Mouse (Mus musculus) thymus, postnatal 10 days (tissue): ENCODE measurements around the gene Rnf103.
"Not testable (repeated sequence)": the region's sequence is repeated elsewhere in the genome, so short reads cannot be mapped to it uniquely, and the experiment has no call there.

Experiments used
- DNase-seq, 2 experiments: peaks; one replicate each; pipeline ENCODE4 v3.0.0; 2021; ENCODE audit warnings: low spot score in 2 of 2

Rnf103 gene

GRCm38 (mm10) chr6:71493675-71494340 lies at the start of gene Rnf103:
Gene Rnf103 (plus strand): TSS chr6:71493894.
- DNase-seq = peak; percentile 92 to 94

- no peak for DNase-seq
Observed at GRCm38 (mm10) chr6:71444756-71445155, 48.9 kb upstream of the Rnf103 start.

DNA sequence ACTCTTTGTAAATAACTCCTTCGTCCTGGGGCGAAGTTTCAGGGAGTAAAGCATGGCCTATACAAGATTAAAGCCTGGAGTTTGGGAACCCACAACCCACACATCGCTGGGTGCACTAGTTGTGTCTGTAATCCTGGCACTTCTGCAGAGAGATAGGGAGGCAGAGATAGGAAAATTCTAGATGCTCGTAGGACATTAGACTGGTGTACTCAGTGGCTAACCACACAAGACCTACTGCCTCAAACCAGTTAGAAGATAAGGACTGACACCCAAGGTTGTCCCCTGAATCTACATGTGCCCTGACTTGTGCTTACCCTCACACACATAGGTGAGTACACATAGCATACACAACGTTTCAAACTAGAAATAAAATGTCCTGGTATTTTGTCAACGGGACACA lies 48.1 kb upstream of the Rnf103 start:
- DNase-seq = no peak

GRCm38 (mm10) chr6:71452792-71453191 lies 40.9 kb upstream of the Rnf103 start:
- DNase-seq = no peak

DNA sequence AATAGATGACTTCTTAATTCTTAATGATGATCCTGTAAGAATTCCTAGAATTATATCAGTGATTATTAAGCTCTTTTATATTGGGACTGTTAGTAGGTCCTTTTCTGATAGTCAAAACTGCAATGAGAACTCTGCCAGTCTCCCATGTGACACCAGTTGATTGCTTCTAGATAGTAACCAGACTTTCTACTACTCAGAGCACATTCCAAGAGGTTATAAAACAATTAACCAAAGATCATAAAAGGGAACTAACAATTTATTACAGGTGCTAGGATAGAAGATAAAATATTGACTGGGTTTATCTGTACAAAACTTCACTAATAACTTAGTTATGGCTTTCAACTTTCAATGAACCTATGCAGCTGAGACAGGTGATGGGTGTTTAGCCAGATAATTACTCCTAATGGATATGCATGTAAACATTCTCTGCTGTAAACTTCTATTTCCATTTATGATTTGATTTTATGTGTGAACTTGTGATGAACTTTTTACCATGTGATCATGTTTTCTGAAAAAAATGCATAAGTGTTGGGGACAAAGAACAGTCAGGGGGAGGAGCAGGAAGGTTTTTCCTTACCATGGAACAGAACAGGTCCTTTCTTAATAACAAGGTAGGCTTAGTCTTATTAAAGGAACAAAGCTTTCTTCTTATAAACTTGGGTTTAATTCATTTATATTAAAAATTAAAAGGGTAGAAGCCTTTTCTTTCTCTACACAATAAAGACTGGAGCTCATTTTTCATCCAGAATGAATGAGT lies 39.5 kb upstream of the Rnf103 start:
- not testable (repeated sequence) for DNase-seq

GRCm38 (mm10) chr6:71457956-71458608 lies 35.6 kb upstream of the Rnf103 start:
- DNase-seq = no peak

- DNase-seq = no peak
Observed at GRCm38 (mm10) chr6:71465146-71465545, 28.5 kb upstream of the Rnf103 start.

DNA sequence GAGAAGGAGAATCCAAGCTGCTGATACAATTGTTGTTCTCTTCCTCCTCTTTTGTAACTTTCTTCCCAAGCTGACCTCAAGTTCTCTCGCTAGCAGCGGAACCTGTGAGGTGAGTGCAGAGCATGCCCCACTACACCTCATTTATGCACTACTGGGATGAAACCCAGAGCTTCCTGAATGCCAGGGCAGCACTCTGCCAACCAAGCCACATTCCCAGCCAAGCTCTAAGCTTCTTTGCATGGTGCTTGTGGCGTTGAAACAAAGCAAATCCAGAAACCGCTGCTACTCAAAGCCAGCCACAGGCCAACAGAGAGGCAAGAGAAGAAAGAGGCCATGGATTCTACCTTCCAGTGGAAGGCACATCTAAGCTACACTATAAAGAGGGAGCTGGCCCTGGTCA lies 25.9 kb upstream of the Rnf103 start:
- DNase-seq = no peak

DNA sequence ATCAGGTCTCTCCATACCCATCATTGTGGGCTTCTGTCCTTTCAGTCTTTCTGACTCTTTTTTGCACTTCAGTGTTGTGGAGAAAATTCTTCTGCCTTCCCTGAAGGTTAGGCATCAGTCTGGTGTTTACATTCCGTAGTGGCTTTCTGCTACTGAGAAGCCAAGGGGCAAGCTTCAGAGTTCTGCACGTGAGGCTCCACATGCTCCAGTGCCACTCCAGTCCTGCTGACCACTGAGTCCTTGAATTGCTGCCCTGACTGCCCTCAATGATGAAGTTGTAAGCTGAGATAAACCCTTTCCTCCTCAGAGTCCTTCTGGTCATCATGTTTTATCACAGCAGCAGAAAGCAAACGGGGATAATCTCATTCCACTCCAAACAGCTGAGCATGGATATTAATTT lies 24.4 kb upstream of the Rnf103 start:
- no peak for DNase-seq

GRCm38 (mm10) chr6:71471830-71472520 lies 21.7 kb upstream of the Rnf103 start:
- DNase-seq = no peak

GRCm38 (mm10) chr6:71472786-71473185 lies 20.9 kb upstream of the Rnf103 start:
- DNase-seq = no peak

- DNase-seq = no peak
Observed at GRCm38 (mm10) chr6:71475604-71476003, 18.1 kb upstream of the Rnf103 start.

GRCm38 (mm10) chr6:71476783-71477182 lies 16.9 kb upstream of the Rnf103 start:
- DNase-seq = no peak

DNA sequence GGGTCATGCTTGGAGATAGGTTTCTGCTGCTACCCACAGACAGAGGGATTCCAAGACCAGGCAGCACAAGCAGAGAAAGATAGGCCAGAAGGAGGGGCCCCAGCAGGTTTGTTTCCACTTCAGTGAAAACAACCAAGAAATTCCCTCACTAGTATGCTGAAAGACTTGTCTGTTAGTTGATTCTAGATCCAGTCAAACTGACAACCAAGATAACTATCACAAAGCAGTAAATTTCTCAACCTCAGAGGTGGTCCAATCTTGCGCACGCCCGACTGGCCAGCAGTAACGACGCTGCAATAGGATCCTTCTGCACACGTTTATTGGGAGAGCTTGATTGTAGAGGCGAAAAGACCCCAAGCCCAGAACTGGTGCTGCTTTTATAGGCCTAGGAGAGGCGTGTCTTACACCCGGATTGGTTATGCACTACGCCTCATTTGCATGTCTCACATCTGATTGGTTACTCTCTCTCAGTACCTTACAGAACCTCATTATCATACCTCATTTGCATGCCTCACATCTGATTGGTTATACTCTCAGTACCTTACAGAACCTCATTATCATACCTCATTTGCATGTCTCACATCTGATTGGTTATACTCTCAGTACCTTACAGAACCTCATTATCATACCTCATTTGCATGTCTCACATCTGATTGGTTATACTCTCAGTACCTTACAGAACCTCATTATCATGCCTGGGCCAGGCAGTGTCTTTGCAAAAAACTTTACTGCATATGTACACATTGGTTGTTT lies 14.7 kb upstream of the Rnf103 start:
- not testable (repeated sequence) for DNase-seq

- not testable (repeated sequence) for DNase-seq
Observed at GRCm38 (mm10) chr6:71479588-71479987, 14.1 kb upstream of the Rnf103 start.

DNA sequence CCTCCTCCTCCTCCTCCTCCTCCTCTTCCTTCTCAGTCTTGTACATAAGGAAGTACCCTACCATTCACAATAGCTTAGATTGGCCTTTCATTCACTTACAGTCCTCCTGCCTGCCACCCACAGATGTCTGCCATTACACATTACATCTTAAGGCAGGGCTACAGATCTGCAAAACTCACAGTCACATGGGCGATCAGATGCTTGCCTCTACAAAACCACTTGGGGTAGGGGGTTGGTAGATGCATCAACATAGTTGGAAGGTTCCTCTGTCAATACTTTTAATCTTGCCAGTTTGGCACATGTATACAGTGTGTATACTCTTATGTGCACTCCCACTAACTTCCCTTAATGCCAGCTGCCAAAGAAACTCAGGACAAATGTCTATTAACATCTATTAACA lies 13.6 kb upstream of the Rnf103 start:
- no peak for DNase-seq

DNA sequence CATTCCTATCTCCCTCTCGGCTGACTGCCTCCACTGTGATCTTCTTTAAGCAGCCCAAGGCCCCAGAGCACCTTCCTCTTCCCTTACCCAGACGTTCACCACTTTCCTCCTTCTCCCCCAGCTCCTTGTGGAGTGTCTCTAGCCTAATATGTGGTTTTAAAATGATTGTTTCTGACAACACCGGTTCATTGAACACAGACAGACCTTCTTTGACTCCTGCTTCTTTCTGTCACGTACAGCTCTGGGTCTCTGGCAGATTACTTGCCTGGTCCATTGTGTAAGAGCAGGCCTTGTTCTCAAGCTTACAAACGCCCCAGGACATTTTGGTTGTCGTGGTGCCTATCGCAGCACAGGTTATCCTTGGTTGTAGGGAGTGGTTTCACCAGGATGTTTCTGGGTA lies 12.6 kb upstream of the Rnf103 start:
- DNase-seq = no peak

- DNase-seq = no peak
Observed at GRCm38 (mm10) chr6:71485246-71485645, 8.4 kb upstream of the Rnf103 start.

DNA sequence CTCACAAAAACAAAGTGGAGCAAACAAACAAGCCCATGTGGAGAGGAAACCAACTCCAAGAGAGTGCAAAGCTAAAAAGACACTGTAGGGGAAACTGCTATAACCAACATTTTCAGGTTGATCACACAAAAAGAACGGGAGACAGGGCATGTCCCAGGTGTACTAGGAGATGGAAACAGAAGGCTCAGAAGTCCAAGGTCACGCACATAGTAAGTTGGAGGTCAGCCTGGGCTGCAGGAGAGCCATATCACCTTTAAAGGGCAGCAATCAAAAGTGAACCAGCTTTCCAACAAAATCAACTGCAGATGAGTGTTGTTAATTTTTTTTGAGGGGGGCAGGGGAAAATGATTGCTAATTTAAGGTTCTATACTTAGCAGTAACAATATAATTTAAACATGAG lies 7.5 kb upstream of the Rnf103 start:
- DNase-seq = no peak

DNA sequence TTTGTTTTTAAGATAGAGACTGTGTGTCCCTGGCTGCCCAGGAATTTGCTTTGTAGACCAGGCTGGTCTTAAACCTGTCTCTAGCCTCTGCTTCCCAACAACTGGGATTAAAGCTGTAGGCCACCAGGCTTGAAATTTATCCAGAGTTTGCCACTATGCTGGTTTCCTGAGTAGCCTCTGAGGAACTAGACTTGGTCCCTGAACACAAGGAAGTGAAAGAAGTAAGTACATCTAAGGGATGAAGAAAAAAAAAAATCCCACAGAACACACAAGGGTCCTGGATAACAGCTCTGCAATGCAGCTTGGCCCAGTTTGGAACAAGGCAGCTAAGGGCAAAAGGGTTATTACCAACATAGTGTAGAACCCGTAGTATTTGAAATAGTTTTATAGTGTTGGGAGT lies 6.8 kb upstream of the Rnf103 start:
- DNase-seq = no peak

DNA sequence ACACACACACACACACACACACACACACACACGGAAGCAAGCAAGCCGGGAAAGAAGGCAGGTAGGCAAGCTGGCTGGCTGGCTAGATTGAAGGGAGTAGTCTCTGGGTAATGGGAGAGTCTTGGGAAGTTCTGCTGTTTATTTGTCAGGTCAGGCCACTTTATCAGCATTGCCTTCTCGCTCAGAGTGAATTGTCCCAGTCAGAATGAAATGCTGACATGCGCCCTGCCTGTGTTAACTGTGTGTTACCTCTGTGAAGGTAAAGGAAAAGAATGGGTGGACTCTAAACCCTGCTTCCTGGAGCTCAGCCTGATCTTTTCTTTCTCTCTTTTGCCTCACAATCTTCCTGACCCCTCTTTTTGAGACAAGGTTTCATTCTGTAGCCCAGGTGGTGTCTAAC lies 5.7 kb upstream of the Rnf103 start:
- DNase-seq = no peak

GRCm38 (mm10) chr6:71492136-71492535 lies 1.6 kb upstream of the Rnf103 start:
- DNase-seq = no peak
